Mouse (Mus musculus): ENCODE results near the gene Hes7.

- TF ChIP-seq CTCF (conservative IDR thresholded peaks at IDR 0.05 in 1 of 2, IDR thresholded peaks at IDR 0.05 in 1 of 2; ENCODE audit: low read depth in 2 of 2, low read length in 2 of 2) (peak; percentile 32 to 92; a peak in 3 of 4 replicates), MXI1 (IDR thresholded peaks at IDR 0.05; ENCODE audit: low read depth, low read length) (peak; percentile 84), CHD2 (IDR thresholded peaks at IDR 0.05; ENCODE audit: low read length) (no peak), USF1 (IDR thresholded peaks at IDR 0.05; ENCODE audit: low read depth, low read length) (no peak; the same call in 1 of the 2 replicates), ZC3H11A (IDR thresholded peaks at IDR 0.05; ENCODE audit: low read depth, low read length) (no peak), ZKSCAN1 (IDR thresholded peaks at IDR 0.05; ENCODE audit: borderline replicate concordance, low read depth, low read length) (no peak), EP300 (IDR thresholded peaks at IDR 0.05; ENCODE audit: low read length) (no peak), KAT2A (IDR thresholded peaks at IDR 0.05; ENCODE audit: insufficient replicate concordance, low read length) (peak; percentile 91), E2F4 (IDR thresholded peaks at IDR 0.05; ENCODE audit: insufficient replicate concordance, low read depth, low read length) (peak; percentile 93), RCOR1 (conservative IDR thresholded peaks at IDR 0.05; ENCODE audit: low read depth, low read length) (no peak), POLR2A (IDR thresholded peaks at IDR 0.05; ENCODE audit: low read depth, low read length) (no peak), NELFE (IDR thresholded peaks at IDR 0.05; ENCODE audit: low read depth, low read length) (no peak), CHD1 (IDR thresholded peaks at IDR 0.05; ENCODE audit: low read depth, low read length) (no peak), ETS1 (conservative IDR thresholded peaks at IDR 0.05; ENCODE audit: low read depth, low read length) (0 out of 2 replicates have a peak, but pooled peaks have one; percentile 25)
These were observed 5.0 kb downstream of the Hes7 start for GRCm38 (mm10) chr11:69125041-69125851.
